Mouse (Mus musculus): ENCODE data around the gene Harbi1. TPM values are rescaled to one million over a fixed set of nuclear protein-coding genes. Genes with fewer than 3 reads are reported as not detected.

Harbi1 gene
- polyA plus RNA-seq, 1 experiment from 2014 or later: 17.1 TPM

Other genes starting within 250 kb of the Harbi1 start
- 102 and 105 TPM in 2 replicates for gene Ckap5, start 184.1 kb upstream of the Harbi1 start, polyA plus RNA-seq (2015; fragmentation: Nextera tagmentation; extraction: Ambion mirVana)
- 0.66 and 2.5 TPM in 2 replicates for gene F2, start 74.4 kb upstream of the Harbi1 start, polyA plus RNA-seq (2015; fragmentation: Nextera tagmentation; extraction: Ambion mirVana)
- 10.9 and 11.1 TPM in 2 replicates for gene Zfp408, start 61.1 kb upstream of the Harbi1 start, polyA plus RNA-seq (2015; fragmentation: Nextera tagmentation; extraction: Ambion mirVana)
- 134 and 142 TPM in 2 replicates for gene Arhgap1, start 61.0 kb upstream of the Harbi1 start, polyA plus RNA-seq (2015; fragmentation: Nextera tagmentation; extraction: Ambion mirVana)
- gene Atg13, start 276 bp upstream of the Harbi1 start, polyA plus RNA-seq (2015; fragmentation: Nextera tagmentation; extraction: Ambion mirVana): 22.4 and 22.8 TPM in 2 replicates
- gene Ambra1, start 19.3 kb downstream of the Harbi1 start, polyA plus RNA-seq (2015; fragmentation: Nextera tagmentation; extraction: Ambion mirVana): 14.3 and 16.4 TPM in 2 replicates
- gene Chrm4, start 216.4 kb downstream of the Harbi1 start, polyA plus RNA-seq (2015; fragmentation: Nextera tagmentation; extraction: Ambion mirVana): 0.14 TPM in 1 of 2 replicates, not detected in the other
- gene Mdk, start 221.4 kb downstream of the Harbi1 start, polyA plus RNA-seq (2015; fragmentation: Nextera tagmentation; extraction: Ambion mirVana): 858 and 992 TPM in 2 replicates
- 0.35 and 0.75 TPM in 2 replicates for gene Gm9821, start 234.9 kb downstream of the Harbi1 start, polyA plus RNA-seq (2015; fragmentation: Nextera tagmentation; extraction: Ambion mirVana)

Measured in lung, embryonic 15.5 days (tissue).